Mouse (Mus musculus): ENCODE measurements at regions not wholly inside any gene's neighbourhood (a gene's known extent, or its start where the extent isn't known, plus 50 kb on each side); places are given as distances from the start of the nearest gene placed in this dataset.

DNA sequence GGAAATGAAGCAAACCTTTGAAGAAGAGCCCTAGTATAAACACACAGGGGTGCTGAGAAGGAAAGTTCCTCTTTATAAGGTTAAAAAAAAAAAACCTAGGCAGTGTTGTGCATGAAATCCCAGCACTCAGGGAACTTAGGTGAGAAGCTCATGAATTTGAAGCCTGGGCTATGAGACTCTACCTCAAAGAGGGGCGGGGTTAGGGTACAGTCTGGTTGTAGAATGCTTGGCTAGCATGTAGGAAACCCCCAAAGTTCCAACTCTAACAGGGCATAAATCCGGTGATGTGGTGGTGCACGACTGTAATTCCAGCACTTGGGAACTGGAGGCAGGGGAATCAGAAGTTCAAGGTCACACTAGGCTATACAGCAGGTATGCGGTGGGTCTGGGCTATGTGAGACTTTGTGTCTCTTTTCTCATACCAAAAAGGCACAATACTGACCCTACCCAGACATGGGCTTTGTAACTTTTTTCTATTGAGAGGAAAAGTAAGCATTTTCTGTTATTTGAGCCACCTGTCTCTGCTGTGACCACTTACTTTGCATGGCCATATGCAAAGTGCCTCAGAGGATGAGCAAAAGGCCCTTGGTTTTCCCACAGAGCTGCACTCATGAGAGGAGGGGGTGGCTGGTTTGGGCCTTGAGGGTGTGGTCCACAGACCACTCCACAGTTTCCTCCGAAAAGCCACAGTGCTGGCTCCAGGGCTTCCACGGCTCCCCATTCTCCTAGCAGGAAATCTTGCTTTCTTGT is 413.9 kb downstream of the Nucb2 start:
- H3K9me3 ChIP-seq (replicated peaks), result no peaks in the 10 kb centered on the region
- no peaks in the 10 kb centered on the region for H3K36me3 ChIP-seq
- peaks cover 6% of the 10 kb centered on the region; the same call in 1 of the 2 replicates for H3K4me1 ChIP-seq
- ATAC-seq (ENCODE audit: low FRiP score), result no peak
- no peak overlapping the region for H3K9ac ChIP-seq
- H3K4me3 ChIP-seq, result no peak overlapping the region
- 93% methylated on average over 6 of the region's 6 CpGs for WGBS
- H3K27me3 ChIP-seq, result no peaks in the 10 kb centered on the region
- H3K27ac ChIP-seq, result no peak overlapping the region
- H3K4me2 ChIP-seq (replicated peaks), result no peak overlapping the region

DNA sequence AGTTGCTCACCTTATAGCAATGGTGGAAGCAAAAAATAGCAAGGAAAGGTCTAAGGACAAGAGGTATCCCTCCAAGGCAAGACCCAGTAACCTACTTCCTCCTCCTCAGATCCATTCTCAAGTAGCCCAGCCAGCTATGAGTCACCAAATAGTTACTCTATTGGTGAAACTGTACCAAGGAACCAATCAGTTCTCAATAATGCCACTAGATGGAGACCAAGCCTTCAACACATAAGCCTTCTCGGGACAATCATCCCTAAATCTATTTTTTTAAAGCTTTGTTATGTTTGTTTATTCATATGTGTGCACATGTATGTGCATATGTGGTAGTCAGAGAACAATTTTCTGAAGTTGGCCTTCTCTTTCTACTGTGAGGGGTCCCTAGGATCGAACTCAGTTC is 434.3 kb upstream of the Xylt1 start:
- Histone ChIP-seq H3K36me3 (no peaks in the 10 kb centered on the region), H3K9me3 (replicated peaks) (0 out of 2 replicates have a peak, but pooled peaks cover 4% of the 10 kb centered on the region), H3K27ac (no peak overlapping the region), H3K4me1 (no peaks in the 10 kb centered on the region), H3K4me3 (no peak overlapping the region), H3K9ac (no peak overlapping the region), H3K4me2 (replicated peaks) (no peak overlapping the region), H3K27me3 (no peaks in the 10 kb centered on the region)
- 91% methylated on average over 2 of the region's 2 CpGs for WGBS
- no peak for ATAC-seq (ENCODE audit: low FRiP score)

DNA sequence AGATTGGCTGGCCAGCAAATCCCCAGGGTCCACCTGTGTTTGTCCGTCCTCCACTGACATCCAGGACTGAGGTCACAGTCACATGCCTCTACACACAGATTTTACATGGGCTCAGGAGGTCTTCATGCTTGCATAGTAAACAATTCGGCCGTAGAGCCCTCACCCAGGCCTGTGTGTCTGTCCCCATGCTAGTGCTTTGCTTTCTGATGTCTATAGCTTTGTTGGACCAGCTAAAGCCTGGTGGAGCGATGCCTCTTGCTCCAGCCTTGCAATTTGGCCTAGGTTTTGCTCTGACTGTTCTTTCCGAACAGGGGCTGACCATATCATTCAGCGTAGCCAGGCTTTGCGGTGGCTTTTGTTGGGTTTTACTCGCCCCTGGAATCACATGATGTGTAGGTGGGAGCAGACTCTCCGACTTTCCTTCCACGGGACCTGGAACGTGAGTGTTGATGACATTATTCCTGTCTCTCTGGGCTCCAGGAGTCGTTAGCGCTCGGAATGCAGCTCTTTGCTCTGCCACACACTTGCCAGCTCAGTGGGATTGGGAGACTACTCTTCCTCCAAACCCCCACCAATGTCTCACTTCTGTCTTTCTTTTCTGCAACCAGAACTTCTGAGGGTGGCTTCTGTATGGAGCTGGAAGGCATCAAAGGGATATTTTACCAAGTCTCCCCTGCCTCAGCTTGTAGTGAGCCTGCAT is 421.4 kb upstream of the Xylt1 start:
- WGBS, result 82% methylated on average over 14 of the region's 14 CpGs
- Histone ChIP-seq H3K36me3 (no peaks in the 10 kb centered on the region), H3K9me3 (replicated peaks) (no peaks in the 10 kb centered on the region), H3K27me3 (no peaks in the 10 kb centered on the region), H3K9ac (no peak overlapping the region), H3K27ac (no peak overlapping the region), H3K4me1 (no peaks in the 10 kb centered on the region), H3K4me3 (no peak overlapping the region), H3K4me2 (replicated peaks) (no peak overlapping the region)
- ATAC-seq (ENCODE audit: low FRiP score), result no peak

DNA sequence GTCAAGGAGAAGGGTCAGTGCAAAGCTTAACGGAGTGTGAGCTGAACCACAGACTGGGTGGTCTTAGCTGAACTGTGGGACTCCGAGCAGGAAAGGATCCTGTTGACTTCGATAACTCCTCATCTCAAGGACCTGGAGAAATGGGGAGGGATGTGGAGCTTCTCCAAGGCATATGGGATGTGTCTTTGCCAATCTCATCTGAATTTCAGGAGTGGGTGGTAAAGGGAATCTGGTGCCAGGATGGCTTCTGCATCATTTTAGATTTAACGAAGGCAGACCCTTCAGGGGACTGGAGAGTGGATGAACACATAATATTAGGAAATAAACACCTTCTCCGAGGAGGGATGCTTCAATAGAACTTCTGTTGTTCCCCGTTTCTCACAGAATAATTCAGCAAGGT is 416.9 kb upstream of the Xylt1 start:
- WGBS, result 74% methylated on average over 6 of the region's 6 CpGs
- Histone ChIP-seq H3K36me3 (no peaks in the 10 kb centered on the region), H3K27me3 (no peaks in the 10 kb centered on the region), H3K4me2 (replicated peaks) (no peak overlapping the region), H3K9ac (no peak overlapping the region), H3K4me3 (no peak overlapping the region), H3K4me1 (no peaks in the 10 kb centered on the region), H3K9me3 (replicated peaks) (no peaks in the 10 kb centered on the region), H3K27ac (no peak overlapping the region)
- no peak for ATAC-seq (ENCODE audit: low FRiP score)

DNA sequence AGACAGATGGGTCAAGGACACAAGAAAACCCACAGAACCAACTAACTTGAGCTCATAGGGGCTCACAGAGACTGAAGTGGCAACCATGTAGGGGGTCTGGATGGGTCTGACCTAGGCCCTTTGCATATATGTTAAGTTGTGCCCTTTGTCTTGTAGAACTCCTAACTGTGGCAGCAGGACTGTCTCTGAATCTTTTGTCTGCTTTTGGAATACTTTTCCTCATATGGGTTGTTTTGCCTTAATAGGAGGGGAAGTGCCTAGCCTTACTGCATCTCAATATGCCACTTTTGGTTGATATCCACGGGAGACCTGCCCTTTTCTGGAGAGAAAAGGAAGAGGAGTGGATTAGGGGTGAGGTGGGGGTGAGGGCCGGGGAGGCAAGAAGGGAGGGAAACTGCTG is 389.4 kb upstream of the Xylt1 start:
- Histone ChIP-seq H3K4me1 (no peaks in the 10 kb centered on the region), H3K4me3 (no peak overlapping the region), H3K27me3 (no peaks in the 10 kb centered on the region), H3K4me2 (replicated peaks) (no peak overlapping the region), H3K9ac (no peak overlapping the region), H3K36me3 (no peaks in the 10 kb centered on the region), H3K27ac (no peak overlapping the region), H3K9me3 (replicated peaks) (no peaks in the 10 kb centered on the region)
- 65% methylated on average over 2 of the region's 2 CpGs for WGBS
- ATAC-seq (ENCODE audit: low FRiP score), result no peak

DNA sequence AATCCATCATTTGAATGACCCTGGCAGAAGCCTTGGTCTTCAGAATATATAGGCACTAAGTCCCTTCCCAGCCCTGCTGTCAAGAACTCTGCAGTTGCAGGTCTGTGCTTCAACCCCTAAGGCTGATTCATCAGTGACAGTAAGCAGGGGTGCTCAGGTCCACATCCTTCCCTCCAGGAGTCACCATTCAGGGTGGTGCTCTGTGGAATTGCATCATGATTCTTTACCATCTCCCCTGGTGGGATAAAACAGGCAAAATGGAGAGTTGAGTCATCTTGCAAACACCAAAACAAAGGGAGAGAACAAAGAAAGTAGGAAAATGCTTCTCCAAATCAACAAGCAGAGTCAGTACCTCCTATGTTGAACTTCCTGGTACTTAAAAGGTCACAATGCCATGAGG is 388.6 kb upstream of the Xylt1 start:
- no peak for ATAC-seq (ENCODE audit: low FRiP score)
- no peaks in the 10 kb centered on the region for H3K36me3 ChIP-seq
- no peak overlapping the region for H3K27ac ChIP-seq
- no peaks in the 10 kb centered on the region for H3K4me1 ChIP-seq
- H3K9me3 ChIP-seq (replicated peaks), result no peaks in the 10 kb centered on the region
- H3K27me3 ChIP-seq, result no peaks in the 10 kb centered on the region
- H3K9ac ChIP-seq, result no peak overlapping the region
- H3K4me3 ChIP-seq, result no peak overlapping the region
- no peak overlapping the region for H3K4me2 ChIP-seq (replicated peaks)

DNA sequence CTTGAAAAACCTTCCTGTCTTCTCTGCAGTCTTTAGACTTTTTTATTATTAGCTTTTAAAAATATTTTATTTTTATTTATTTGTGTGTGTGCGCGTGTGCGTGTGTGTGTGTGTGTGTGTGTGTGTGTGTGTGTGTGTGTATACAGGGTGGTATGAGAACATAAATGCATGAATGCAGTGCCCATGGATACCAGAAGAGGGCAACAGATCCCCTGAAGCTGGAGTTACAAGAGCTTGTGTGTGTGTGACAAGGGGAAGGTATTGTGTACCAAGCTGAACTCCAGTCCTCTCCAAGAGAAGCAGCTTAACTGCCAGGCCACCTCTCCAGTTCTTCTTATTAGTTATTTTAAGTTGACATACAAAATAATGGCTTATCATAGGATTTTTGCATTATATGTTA is 385.0 kb upstream of the Xylt1 start:
- WGBS, result 86% methylated on average over 3 of the region's 3 CpGs
- no peak for ATAC-seq (ENCODE audit: low FRiP score)
- Histone ChIP-seq H3K27me3 (no peaks in the 10 kb centered on the region), H3K27ac (no peak overlapping the region), H3K4me2 (replicated peaks) (no peak overlapping the region), H3K9me3 (replicated peaks) (no peaks in the 10 kb centered on the region), H3K36me3 (no peaks in the 10 kb centered on the region), H3K4me1 (no peaks in the 10 kb centered on the region), H3K4me3 (no peak overlapping the region), H3K9ac (no peak overlapping the region)

DNA sequence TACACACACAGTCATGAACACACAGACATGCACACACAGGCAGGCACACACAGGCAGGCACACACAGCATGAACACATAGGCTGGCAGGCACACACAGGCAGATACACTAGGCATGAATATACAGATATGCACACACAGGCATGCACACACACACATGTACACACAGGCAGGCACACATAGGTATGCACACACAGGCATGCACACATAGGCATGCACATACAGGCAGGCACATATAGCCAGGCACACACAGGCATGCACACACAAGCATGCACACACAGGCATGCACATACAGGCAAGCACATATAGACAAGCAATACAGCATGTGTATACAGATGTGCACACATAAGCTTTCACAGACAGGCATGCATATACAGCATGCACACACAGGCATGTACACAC is 377.6 kb upstream of the Xylt1 start:
- Histone ChIP-seq H3K4me2 (replicated peaks) (no peak overlapping the region), H3K4me1 (no peaks in the 10 kb centered on the region), H3K9me3 (replicated peaks) (no peaks in the 10 kb centered on the region), H3K27ac (no peak overlapping the region), H3K9ac (no peak overlapping the region), H3K27me3 (no peaks in the 10 kb centered on the region), H3K36me3 (no peaks in the 10 kb centered on the region), H3K4me3 (no peak overlapping the region)
- no peak for ATAC-seq (ENCODE audit: low FRiP score)

DNA sequence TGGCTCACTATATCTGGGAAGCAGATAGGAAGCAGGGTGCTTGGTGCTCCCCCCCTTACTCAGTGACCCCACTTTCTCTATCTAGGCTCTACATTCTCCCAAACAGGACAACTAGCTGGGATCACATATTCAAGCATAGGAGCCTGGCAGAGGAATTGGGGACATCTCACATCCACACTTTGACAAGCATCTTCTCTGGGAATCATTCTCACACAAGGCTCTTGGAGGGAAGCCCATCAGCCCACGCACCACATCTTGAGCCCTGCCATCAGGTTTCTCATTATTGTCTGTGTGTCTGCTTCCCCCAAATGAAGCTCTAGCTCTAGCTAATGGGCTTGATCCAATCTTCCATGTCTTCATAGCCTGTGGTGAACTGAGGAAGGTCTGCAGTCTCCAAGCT is 362.4 kb upstream of the Xylt1 start:
- no peak overlapping the region for H3K4me2 ChIP-seq (replicated peaks)
- H3K27me3 ChIP-seq, result no peaks in the 10 kb centered on the region
- H3K4me1 ChIP-seq, result no peaks in the 10 kb centered on the region
- WGBS, result 84% methylated on average over 1 of the region's 1 CpGs
- H3K9ac ChIP-seq, result no peak overlapping the region
- H3K4me3 ChIP-seq, result no peak overlapping the region
- H3K27ac ChIP-seq, result no peak overlapping the region
- no peak for ATAC-seq (ENCODE audit: low FRiP score)
- no peaks in the 10 kb centered on the region for H3K36me3 ChIP-seq
- no peaks in the 10 kb centered on the region for H3K9me3 ChIP-seq (replicated peaks)

DNA sequence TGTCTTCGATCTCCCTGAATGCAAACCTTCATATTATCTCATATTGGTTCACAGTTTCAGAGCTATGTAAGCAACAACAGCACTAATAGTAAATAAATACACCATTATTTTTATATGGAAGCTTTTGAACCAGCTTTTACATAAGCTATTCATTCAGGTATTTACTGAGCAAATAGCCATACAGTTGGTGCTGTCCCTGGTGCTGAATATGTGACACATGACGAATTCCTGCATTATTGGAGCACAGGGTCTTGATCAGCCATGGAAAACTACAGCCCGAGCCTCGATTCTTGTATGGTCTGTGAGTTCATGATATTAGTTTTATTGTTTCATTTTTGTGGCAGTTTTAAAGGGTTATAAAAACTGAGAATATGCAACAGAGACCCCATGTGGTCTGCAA is 359.1 kb upstream of the Xylt1 start:
- Histone ChIP-seq H3K4me3 (no peak overlapping the region), H3K27ac (no peak overlapping the region), H3K9me3 (replicated peaks) (no peaks in the 10 kb centered on the region), H3K27me3 (no peaks in the 10 kb centered on the region), H3K36me3 (no peaks in the 10 kb centered on the region), H3K4me2 (replicated peaks) (no peak overlapping the region), H3K4me1 (no peaks in the 10 kb centered on the region), H3K9ac (no peak overlapping the region)
- ATAC-seq (ENCODE audit: low FRiP score), result no peak
- WGBS, result 67% methylated on average over 4 of the region's 4 CpGs

DNA sequence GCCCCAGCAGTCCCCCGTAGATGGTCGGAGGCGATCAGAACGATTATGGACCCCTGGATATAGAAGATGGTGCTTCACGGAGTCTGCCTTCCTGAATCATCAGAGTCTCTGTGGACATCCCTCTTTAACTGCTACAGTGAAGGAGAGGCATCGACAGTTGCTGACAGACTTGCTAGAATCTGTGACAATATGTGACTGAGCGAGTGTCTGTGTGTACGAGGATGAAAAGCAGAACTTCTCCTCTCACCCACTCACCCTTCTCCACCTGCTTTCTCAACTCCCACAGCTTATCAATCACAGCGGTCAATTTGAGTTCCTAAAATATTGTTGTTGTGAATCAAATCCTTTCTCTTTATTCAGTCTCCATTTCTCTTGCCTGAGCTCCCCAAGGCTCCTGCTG is 335.9 kb upstream of the Xylt1 start:
- no peaks in the 10 kb centered on the region for H3K27me3 ChIP-seq
- no peaks in the 10 kb centered on the region for H3K36me3 ChIP-seq
- H3K4me1 ChIP-seq, result no peaks in the 10 kb centered on the region
- no peak overlapping the region for H3K27ac ChIP-seq
- H3K4me2 ChIP-seq (replicated peaks), result no peak overlapping the region
- ATAC-seq (ENCODE audit: low FRiP score), result no peak
- no peak overlapping the region for H3K9ac ChIP-seq
- 87% methylated on average over 9 of the region's 9 CpGs for WGBS
- no peaks in the 10 kb centered on the region for H3K9me3 ChIP-seq (replicated peaks)
- no peak overlapping the region for H3K4me3 ChIP-seq

DNA sequence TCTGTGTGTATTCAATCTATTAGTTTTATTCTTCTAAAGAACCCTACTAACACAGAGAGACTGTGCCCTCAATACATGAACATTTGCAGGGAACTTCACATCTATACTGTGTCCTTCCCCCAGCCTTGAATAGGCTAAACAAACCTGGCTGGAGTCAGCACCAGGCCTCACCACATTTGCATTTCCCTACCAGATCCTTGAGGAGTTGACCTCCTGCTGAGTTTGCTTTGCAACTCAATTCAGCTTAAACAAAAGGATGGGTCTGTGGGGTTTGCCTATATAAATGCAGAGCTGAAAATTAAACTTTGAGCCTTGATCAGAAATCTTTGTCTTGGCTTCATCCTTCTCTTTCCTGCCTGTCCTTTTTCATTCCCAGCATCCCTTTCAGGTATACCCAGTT is 331.5 kb upstream of the Xylt1 start:
- Histone ChIP-seq H3K9me3 (replicated peaks) (no peaks in the 10 kb centered on the region), H3K36me3 (no peaks in the 10 kb centered on the region)
- ATAC-seq (ENCODE audit: low FRiP score), result no peak

DNA sequence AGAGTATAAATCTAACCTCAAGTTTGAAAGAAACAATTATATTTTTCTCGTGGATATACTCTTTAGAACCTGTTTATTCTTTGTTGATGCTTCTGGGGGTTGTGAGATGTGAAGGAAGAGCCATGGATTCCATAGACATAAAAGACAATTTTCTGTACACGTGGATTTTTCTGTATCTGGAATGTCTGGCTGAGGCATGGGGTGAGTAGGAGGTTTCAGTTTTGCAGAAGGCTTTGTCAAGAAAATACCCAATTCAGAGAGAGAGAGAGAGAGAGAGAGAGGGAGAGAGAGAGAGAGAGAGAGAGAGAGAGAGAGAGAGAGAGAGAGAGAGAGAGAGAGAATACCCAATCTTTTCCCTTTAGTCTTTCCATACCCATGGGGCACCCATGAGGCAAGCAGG is 315.0 kb upstream of the Xylt1 start:
- ATAC-seq (ENCODE audit: low FRiP score), result no peak
- H3K9me3 ChIP-seq (replicated peaks), result no peaks in the 10 kb centered on the region
- no peak overlapping the region for H3K4me2 ChIP-seq (replicated peaks)
- H3K9ac ChIP-seq, result no peak overlapping the region
- H3K27me3 ChIP-seq, result no peaks in the 10 kb centered on the region
- H3K4me1 ChIP-seq, result no peaks in the 10 kb centered on the region
- H3K36me3 ChIP-seq, result no peaks in the 10 kb centered on the region
- 61% methylated on average over 2 of the region's 2 CpGs for WGBS
- no peak overlapping the region for H3K27ac ChIP-seq
- H3K4me3 ChIP-seq, result no peak overlapping the region

More for the DNA sequence above, 331.5 kb upstream of the Xylt1 start:
- Histone ChIP-seq H3K4me1 (no peaks in the 10 kb centered on the region), H3K4me3 (no peak overlapping the region), H3K27ac (no peak overlapping the region), H3K4me2 (replicated peaks) (no peak overlapping the region), H3K27me3 (no peaks in the 10 kb centered on the region), H3K9ac (no peak overlapping the region)
